Mouse (Mus musculus) kidney, embryonic 15.5 days (tissue): Measurements from ENCODE around the gene Nol6. TPM values are rescaled to one million over a fixed set of nuclear protein-coding genes. Genes with fewer than 3 reads are reported as not detected.
A peak's percentile ranks its signal among the peaks of the same experiment; 100 is the strongest.

Experiments
- ATAC-seq: fragments of 200-750 bp; cut with Nextera tagmentation; replicated peaks from 2 replicates; pipeline ENCODE4 v1.8.0; 2017; ENCODE audit warnings: moderate TSS enrichment; ENCODE audit not compliant: low FRiP score
- H3K27ac ChIP-seq: fragments of 300-500 bp; sonication (generic); 2 replicates; pipeline ENCODE4 v1.5.1; 2015; ENCODE audit warnings: mild to moderate bottlenecking, inconsistent platforms
- H3K27me3 ChIP-seq: fragments of 300-500 bp; sonication (generic); 2 replicates; pipeline ENCODE4 v1.6.1; 2015; ENCODE audit warnings: inconsistent platforms
- H3K36me3 ChIP-seq: fragments of 300-500 bp; sonication (generic); 2 replicates; pipeline ENCODE4 v1.6.1; 2015; ENCODE audit warnings: inconsistent platforms
- H3K4me1 ChIP-seq: fragments of 300-500 bp; sonication (generic); 2 replicates; pipeline ENCODE4 v1.6.1; 2015; ENCODE audit warnings: inconsistent platforms
- H3K4me2 ChIP-seq: fragments of 300-500 bp; sonication (generic); 2 replicates; pipeline ENCODE4 v1.6.1; 2015; ENCODE audit warnings: moderate library complexity, mild to moderate bottlenecking, inconsistent platforms
- H3K4me3 ChIP-seq: fragments of 300-500 bp; sonication (generic); replicated peaks from 2 replicates; pipeline ENCODE4 v1.5.1; 2015; ENCODE audit warnings: mild to moderate bottlenecking, inconsistent platforms
- H3K9ac ChIP-seq: fragments of 300-500 bp; sonication (generic); 2 replicates; pipeline ENCODE4 v1.6.1; 2015; ENCODE audit warnings: mild to moderate bottlenecking, inconsistent platforms
- H3K9me3 ChIP-seq: fragments of 300-500 bp; sonication (generic); replicated peaks from 2 replicates; pipeline ENCODE4 v1.6.1; 2016; ENCODE audit warnings: inconsistent platforms
- WGBS: fragments of 180-500 bp; shearing (Covaris S2); methylation state at CpG from one replicate; pipeline ENCODE4 v1.1.7; 2015; ENCODE audit warnings: mixed read lengths; 5-methylcytosine and 5-hydroxymethylcytosine counted together
- polyA plus RNA-seq: library from polyadenylated mRNA; unstranded; fragments of >200 nt; fragmentation: Nextera tagmentation; extraction: Ambion mirVana; gene quantifications from 2 replicates; pipeline ENCODE4 v1.2.1, GENCODE M21; 2015

Gene Nol6
- polyA plus RNA-seq, 1 experiment from 2014 or later = 33.1 TPM

DNA sequence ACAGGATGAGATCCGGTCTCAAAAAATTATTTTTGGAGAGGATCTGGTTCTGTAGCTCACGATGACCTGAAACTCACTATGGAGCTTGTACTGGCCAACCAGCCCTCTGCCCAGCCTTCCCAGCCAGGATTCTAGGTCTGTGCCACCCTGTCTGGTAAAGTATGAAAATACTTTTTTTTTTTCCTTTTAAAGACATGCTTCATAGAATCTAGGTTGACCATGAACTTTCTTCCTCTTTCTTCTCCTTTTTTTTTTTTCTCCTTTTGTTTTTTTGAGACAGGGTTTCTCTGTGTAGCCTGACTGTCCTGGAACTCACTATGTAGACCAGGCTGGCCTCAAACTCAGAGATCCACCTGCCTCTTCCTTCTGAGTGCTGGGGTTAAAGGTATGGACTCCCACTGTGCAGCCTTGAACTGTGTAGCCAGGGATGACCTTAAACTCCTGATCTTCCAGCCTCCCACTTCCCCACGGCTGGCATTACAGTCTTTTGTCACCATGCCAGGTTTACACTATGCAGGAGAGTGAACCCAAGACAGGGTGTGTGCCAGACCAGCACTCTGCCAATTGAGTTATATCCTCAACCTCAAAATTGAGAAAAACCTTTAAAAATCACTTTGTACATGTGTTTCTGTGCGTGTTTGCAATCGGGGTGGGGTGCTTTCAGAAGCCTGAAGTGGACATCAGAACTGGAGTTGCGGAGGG is 16.1 kb upstream of the Nol6 start:
- Histone ChIP-seq H3K9me3 (no peaks in the 10 kb centered on the region), H3K27me3 (no peaks in the 10 kb centered on the region), H3K36me3 (peaks cover 53% of the 10 kb centered on the region), H3K9ac (no peak overlapping the region), H3K4me2 (no peak overlapping the region), H3K4me1 (peaks cover 13% of the 10 kb centered on the region), H3K4me3 (no peak overlapping the region), H3K27ac (no peak overlapping the region)
- WGBS = 89% methylated on average over 6 of the region's 6 CpGs
- no peak for ATAC-seq

DNA sequence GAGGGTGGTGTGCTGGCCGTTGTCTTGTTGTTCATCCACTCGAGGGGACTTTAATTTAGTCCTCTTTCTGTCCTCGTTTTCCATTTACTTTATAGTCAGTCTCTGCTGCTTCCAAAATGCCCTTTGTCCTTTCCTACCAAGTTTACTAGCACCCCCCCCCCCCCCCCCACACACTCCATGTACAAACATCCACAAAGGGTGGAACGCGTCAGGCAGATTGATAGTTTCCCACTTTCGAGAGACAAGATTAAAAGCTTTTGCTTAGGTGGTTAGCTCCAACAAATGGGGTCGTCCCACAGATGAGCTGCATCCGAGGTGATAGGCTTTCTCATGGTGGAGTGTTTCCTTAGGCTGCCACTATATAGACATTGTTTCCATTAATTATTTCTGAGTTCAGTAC is 12.6 kb upstream of the Nol6 start:
- no peak for ATAC-seq
- 0% methylated on average over 8 of the region's 8 CpGs for WGBS

DNA sequence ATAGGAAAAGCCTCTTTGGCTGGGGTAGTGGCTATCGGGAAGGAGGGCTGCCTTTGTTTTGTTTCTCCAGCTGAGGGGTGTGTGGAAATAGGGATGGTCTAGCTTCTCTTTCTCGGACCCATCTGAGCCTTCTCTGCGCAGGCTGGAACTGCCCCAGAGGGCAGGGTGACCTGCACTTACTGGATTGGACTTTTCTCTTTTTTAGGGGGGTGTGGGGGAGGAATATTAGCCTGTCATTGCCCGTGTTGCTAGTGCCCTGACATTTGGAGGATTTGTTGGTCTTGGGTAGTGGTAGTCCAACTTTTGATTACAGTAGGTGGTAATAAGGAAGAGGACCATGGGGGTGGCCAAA is 12.2 kb upstream of the Nol6 start:
- H3K9me3 ChIP-seq = no peaks in the 10 kb centered on the region
- peak; percentile 35 for ATAC-seq
- H3K27ac ChIP-seq = peak overlapping the region; percentile 99
- H3K4me3 ChIP-seq = peak overlapping the region; percentile 90
- H3K4me2 ChIP-seq = peak overlapping the region; percentile 77
- WGBS = 2% methylated on average over 4 of the region's 4 CpGs
- peaks cover 27% of the 10 kb centered on the region for H3K36me3 ChIP-seq
- H3K27me3 ChIP-seq = no peaks in the 10 kb centered on the region
- peaks cover 19% of the 10 kb centered on the region for H3K4me1 ChIP-seq
- H3K9ac ChIP-seq = peak overlapping the region; percentile 98

More for the DNA sequence above, 12.6 kb upstream of the Nol6 start:
- H3K4me3 ChIP-seq = peak overlapping the region; percentile 90
- peaks cover 31% of the 10 kb centered on the region for H3K36me3 ChIP-seq
- H3K9me3 ChIP-seq = no peaks in the 10 kb centered on the region
- peak overlapping the region; percentile 99 for H3K27ac ChIP-seq
- no peaks in the 10 kb centered on the region for H3K27me3 ChIP-seq
- H3K9ac ChIP-seq = peak overlapping the region; percentile 98
- peak overlapping the region; percentile 77 for H3K4me2 ChIP-seq
- peaks cover 19% of the 10 kb centered on the region for H3K4me1 ChIP-seq

DNA sequence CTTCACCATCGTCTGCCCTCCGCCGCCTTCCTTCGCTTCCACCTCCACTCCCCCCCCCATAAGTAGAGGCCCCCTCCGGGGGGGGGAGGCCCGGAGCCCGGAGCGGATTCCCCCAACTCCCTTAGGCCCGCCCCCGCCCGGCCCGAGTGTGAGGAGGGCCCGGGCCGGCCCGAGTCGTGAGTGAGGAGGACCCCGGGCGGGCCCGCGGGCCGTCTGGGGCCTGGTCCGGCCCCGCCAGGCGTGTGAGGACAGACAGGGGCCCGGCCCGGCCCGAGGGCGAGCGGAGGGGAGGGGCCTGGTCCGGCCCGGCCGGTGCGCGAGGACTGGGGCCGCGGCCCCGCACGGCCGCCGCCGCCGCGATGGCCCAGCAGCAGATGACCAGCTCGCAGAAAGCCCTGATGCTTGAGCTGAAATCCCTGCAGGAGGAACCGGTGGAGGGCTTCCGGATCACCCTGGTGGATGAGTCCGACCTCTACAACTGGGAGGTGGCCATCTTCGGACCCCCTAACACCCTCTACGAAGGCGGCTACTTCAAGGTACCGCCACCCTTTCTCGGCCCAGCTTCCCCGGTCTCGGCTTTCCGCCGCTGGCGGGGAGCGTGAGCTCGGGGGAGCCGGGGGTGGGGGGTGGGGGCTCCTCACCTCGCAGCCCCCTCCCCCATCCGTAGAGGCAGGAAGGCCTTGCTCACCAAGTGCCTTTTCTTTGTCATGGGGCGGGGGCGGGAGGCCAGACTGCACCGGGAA is 11.6 kb upstream of the Nol6 start, which contains the start of gene Ube2r2:
Gene Ube2r2, plus strand, starts transcription at position 33 of the 743 bp plus-strand sequence.
- 1% methylated on average over 52 of the region's 65 CpGs for WGBS
- no peaks in the 10 kb centered on the region for H3K9me3 ChIP-seq
- no peaks in the 10 kb centered on the region for H3K27me3 ChIP-seq
- H3K27ac ChIP-seq = peak within 1 kb of the TSS; percentile 99
- peaks cover 19% of the 10 kb centered on the region for H3K4me1 ChIP-seq
- H3K36me3 ChIP-seq = peaks cover 22% of the 10 kb centered on the region
- peak within 1 kb of the TSS; percentile 77 for H3K4me2 ChIP-seq
- peak; percentile 85 for ATAC-seq
- H3K4me3 ChIP-seq = peak within 1 kb of the TSS; percentile 90
- H3K9ac ChIP-seq = peak within 1 kb of the TSS; percentile 98

DNA sequence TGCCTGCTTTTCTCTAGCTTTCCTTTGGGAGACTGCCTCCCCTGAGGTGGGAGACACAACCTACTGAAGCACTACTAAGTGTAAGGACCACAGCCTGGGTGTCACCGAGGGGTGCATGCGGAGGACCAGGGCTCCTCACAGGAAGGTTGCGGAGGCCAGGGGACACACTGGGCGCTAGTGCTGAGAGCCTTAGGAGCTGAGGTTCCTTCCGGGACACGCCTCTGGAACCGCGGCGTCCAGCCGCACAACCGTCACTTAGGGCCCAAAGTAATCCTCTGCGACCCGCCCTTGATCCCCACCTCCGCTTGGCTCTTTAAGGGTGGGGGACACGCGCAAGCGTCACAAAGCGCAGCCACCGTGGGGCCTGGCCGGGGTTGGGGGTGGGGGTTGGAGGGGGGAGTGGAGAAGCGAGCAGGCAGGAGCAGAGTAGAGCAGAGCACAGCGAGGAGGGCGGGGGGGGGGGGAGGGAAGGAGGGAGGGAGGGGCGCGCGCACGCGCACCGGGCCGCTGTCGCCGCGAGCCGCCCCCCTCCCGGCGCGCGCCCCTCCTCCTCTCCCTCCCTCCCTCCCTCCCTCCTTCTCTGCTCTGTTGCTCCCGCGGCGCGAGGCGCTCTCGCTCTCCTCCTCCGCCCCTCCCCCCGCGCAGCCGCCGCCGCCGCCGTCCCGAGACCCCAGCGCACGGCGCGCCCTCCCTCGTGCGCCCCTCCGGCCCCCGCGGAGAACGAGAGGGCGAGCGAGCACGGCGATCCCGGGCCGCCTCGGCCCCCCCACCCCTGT is 10.9 kb upstream of the Nol6 start:
- Histone ChIP-seq H3K4me3 (peak overlapping the region; percentile 90), H3K9me3 (no peaks in the 10 kb centered on the region), H3K4me1 (peaks cover 15% of the 10 kb centered on the region), H3K4me2 (peak overlapping the region; percentile 77), H3K9ac (peak overlapping the region; percentile 98), H3K27me3 (no peaks in the 10 kb centered on the region), H3K27ac (peak overlapping the region; percentile 99), H3K36me3 (peaks cover 16% of the 10 kb centered on the region)
- peak; percentile 95 for ATAC-seq
- WGBS = under 1% methylated on average over 35 of the region's 70 CpGs

DNA sequence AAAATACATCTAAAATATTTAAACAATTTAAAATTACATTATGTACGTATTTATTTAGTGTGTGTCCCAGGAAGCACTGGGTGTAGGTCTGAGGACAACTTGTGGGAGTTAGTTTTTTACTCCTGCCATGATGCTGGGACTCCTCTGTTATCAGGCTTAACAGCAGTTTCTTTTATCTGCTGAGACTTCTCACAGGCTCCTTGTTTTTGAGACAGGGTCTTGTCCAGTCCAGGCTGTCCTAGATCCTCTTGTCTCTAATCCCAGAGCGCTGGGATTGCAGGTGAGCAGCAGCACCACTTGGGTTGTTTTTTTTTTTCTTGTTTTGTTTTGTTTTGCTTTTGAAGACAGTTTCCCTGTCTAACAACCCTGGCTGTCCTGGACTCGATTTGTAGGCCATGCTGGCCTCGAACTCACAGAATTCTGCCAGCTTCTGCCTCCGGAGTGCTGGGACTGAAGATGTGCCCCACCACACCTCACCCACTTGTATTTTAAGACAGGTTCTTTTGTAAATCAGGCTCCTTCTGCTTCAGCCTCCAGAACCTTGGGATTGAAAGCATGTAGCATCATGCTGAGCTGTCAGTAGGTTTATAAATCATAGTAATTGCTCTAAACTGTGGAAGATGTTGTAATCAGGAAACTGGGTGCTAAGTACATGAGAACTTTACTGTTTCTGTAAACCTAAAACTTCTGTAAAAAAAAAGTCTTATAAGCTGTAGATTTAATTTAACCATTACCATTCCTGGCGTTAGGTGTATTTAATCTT is 9.5 kb upstream of the Nol6 start:
- Histone ChIP-seq H3K4me3 (no peak overlapping the region), H3K9ac (no peak overlapping the region), H3K4me1 (peaks cover 15% of the 10 kb centered on the region), H3K9me3 (no peaks in the 10 kb centered on the region), H3K36me3 (peaks cover 6% of the 10 kb centered on the region), H3K27ac (no peak overlapping the region), H3K27me3 (no peaks in the 10 kb centered on the region), H3K4me2 (no peak overlapping the region)
- no peak for ATAC-seq
- 60% methylated on average over 6 of the region's 6 CpGs for WGBS

DNA sequence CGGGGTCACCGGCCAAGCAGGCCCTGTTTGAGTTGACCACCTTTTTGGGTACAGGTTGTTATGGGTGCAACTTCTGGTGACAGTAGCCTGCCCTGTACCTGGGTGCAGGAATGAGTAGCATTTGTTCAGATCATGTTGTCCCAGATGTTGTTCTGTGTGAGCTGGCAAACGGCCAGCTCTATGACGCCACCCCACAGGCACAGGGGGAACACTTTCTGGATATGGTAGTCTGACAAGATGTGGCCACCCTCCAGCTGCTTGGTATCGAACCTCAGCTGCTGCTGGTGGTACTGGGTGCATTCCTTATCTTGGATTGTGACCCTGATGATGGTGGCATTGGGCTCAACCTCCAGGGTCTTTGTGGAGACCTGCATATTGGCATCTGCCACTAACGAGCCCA is 8.2 kb upstream of the Nol6 start:
- Histone ChIP-seq H3K27ac (no peak overlapping the region), H3K9ac (no peak overlapping the region), H3K4me1 (peaks cover 11% of the 10 kb centered on the region), H3K4me2 (no peak overlapping the region), H3K9me3 (no peaks in the 10 kb centered on the region), H3K36me3 (no peaks in the 10 kb centered on the region), H3K27me3 (no peaks in the 10 kb centered on the region), H3K4me3 (no peak overlapping the region)
- 83% methylated on average over 6 of the region's 6 CpGs for WGBS
- no peak for ATAC-seq

DNA sequence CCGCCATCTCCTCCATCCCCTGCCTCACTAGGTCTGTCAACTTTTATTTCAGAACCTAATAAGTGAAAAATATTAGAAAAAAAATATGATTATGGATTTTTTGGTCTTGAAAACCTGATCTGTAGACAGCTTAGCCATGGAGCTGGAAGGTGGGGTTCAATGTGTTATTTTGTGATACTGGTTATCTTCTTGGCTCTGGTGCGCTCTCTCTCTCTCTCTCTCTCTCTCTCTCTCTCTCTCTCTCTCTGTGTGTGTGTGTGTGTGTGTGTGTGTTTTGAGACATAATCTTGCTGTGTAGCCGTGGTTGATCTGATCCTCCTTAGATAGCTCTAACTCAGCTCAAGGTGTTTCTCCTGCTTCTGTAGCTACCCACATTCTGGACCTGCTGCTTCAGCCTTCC is 5.6 kb upstream of the Nol6 start:
- Histone ChIP-seq H3K4me2 (no peak overlapping the region), H3K36me3 (no peaks in the 10 kb centered on the region), H3K4me1 (peaks cover 6% of the 10 kb centered on the region), H3K9ac (no peak overlapping the region), H3K27me3 (no peaks in the 10 kb centered on the region), H3K9me3 (no peaks in the 10 kb centered on the region), H3K27ac (no peak overlapping the region), H3K4me3 (no peak overlapping the region)
- WGBS = 80% methylated on average over 3 of the region's 3 CpGs
- ATAC-seq = no peak

DNA sequence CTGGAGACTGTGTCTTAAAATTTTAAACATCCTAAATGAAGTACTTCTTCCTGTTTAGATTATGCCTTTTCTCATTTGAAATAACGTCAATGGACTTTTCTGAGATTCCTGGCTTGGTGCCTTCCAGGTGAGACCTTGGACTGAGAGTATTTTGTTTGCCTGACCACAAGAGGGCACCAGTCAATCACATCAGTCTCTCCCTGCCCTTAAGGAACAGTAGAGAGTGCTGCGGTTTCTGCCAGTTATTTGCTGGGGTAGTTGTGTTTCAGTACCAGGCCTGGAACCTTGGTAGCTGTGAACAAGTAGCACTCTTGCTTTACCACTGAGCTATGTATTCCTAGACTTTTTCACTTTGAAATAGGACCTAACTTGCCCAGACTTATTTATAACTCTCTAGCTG is 5.2 kb upstream of the Nol6 start:
- no peak overlapping the region for H3K4me3 ChIP-seq
- H3K36me3 ChIP-seq = no peaks in the 10 kb centered on the region
- no peak overlapping the region for H3K4me2 ChIP-seq
- no peak overlapping the region for H3K9ac ChIP-seq
- H3K27me3 ChIP-seq = no peaks in the 10 kb centered on the region
- WGBS = 1% methylated on average over 2 of the region's 2 CpGs
- no peaks in the 10 kb centered on the region for H3K9me3 ChIP-seq
- ATAC-seq = peak; percentile 81
- H3K4me1 ChIP-seq = peaks cover 2% of the 10 kb centered on the region
- no peak overlapping the region for H3K27ac ChIP-seq

DNA sequence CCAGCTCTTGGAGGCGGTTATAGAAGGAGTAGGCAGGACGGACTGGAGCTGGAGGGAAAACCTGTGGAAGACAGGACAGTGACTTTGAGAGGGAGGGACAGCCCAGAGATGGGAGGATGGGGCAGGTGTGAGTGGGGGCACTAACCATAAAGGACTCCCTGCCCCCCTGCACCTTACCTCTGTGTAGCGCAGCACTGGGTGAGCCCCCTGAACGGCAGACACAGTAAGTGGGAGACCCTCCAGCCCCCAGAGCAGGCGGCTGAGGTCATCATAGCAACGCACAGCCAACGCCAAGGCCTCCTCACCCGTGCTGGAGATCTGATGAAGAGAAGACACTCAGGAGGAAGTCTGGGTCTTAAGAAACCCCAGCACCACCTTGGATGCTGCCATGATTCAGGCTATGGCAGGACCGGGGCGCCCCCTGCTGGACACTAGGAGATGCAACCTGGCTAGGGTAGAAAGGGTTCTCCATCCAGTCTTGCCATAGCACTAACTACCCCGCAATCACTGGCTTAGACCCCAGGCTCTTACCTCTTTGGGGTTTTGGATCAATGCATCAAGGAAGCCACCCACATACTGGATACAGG is 5.5 kb downstream of the Nol6 start:
- Histone ChIP-seq H3K27ac (no peak overlapping the region), H3K9ac (no peak overlapping the region), H3K4me3 (no peak overlapping the region), H3K4me2 (no peak overlapping the region), H3K27me3 (no peaks in the 10 kb centered on the region), H3K9me3 (no peaks in the 10 kb centered on the region), H3K4me1 (peaks cover 12% of the 10 kb centered on the region), H3K36me3 (peaks cover 95% of the 10 kb centered on the region)
- WGBS = 69% methylated on average over 11 of the region's 11 CpGs
- 0 out of 2 replicates have a peak, but pooled peaks have one; percentile 23 for ATAC-seq

DNA sequence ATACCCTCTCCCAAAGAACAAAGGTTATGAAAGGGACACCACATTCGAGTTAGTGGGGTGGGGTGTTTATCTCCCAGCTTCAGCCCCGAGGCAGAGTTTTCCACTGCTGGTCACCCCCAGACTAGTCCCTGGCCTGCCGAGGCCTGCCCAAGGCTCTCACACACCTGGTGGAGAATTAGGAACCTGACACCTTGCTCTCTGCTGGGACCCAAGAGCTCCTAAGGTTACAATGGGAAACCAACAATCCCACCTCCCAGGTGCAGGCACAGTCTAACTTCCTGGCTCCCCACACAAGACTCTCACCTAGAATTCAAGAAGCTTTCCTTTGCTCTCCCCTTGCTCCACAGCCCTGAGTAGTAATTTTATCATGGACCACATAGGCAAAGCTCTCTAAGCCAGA is 7.4 kb downstream of the Nol6 start:
- H3K27me3 ChIP-seq = no peaks in the 10 kb centered on the region
- 84% methylated on average over 3 of the region's 3 CpGs for WGBS
- H3K4me1 ChIP-seq = no peaks in the 10 kb centered on the region
- no peak overlapping the region for H3K4me2 ChIP-seq
- peaks cover 82% of the 10 kb centered on the region for H3K36me3 ChIP-seq
- H3K4me3 ChIP-seq = no peak overlapping the region
- H3K9ac ChIP-seq = no peak overlapping the region
- no peak for ATAC-seq
- H3K9me3 ChIP-seq = no peaks in the 10 kb centered on the region
- no peak overlapping the region for H3K27ac ChIP-seq
